Mouse (Mus musculus): ENCODE measurements at regions not wholly inside any gene's neighbourhood (a gene's known extent, or its start where the extent isn't known, plus 50 kb on each side); places are given as distances from the start of the nearest gene placed in this dataset.

- TF ChIP-seq CTCF (IDR thresholded peaks at IDR 0.05; ENCODE audit: borderline replicate concordance, extremely low read depth, insufficient read depth, insufficient read length) = no peak
- TF ChIP-seq POLR2A (IDR thresholded peaks at IDR 0.05; ENCODE audit: borderline replicate concordance, extremely low read depth, insufficient read depth, insufficient read length, poor library complexity, severe bottlenecking) = no peak
Observed at GRCm38 (mm10) chr3:52622530-52622929, 354.4 kb downstream of the Foxo1 start.
